30 mouse cellular contexts compared by ENCODE assay signal in genomic region chr9:101986910-101987309, GRCm38 (mm10).
A peak's percentile ranks its signal among the peaks of the same experiment; 100 is the strongest.
DNase-seq lines count a peak whose midpoint lies in the region; ATAC-seq and TF ChIP-seq lines count a peak whose summit lies in the region.
"Had no signal": no experiment of that assay in that cellular context is flagged by ENCODE, and none has a peak within 500 bp of the region (broad histone marks: within the 10 kb centered on the region; RNA-seq: fewer than 3 reads in every experiment).

No protein-coding gene starts in this region.

- no peak overlapping the region for H3K4me3 ChIP-seq in liver, embryonic 14.5 days (ENCODE audit: insufficient read depth in 1 of 2, low read depth in 2 of 2, low read length in 2 of 2)
- H3K4me3 ChIP-seq in liver, postnatal 0 days (ENCODE audit: low read depth, low read length) = no peak overlapping the region
- no peak overlapping the region for H3K4me3 ChIP-seq in left cerebral cortex, adult 2 months
- H3K4me3 ChIP-seq in midbrain, postnatal 0 days (ENCODE audit: low read depth, low read length) = no peak overlapping the region
- H3K4me3 ChIP-seq: embryonic facial prominence, embryonic 12.5 days; embryonic facial prominence, embryonic 15.5 days; erythroblast, embryonic 14.5 days; forebrain, embryonic 10.5 days; forebrain, embryonic 13.5 days; heart, adult 2 months; heart, embryonic 10.5 days; heart, embryonic 13.5 days; hindbrain, embryonic 12.5 days; hindbrain, embryonic 15.5 days had no signal

- H3K36me3 ChIP-seq in liver, embryonic 14.5 days (replicated peaks; ENCODE audit: control insufficient read depth, insufficient read depth, low read depth) = no peaks in the 10 kb centered on the region
- H3K36me3 ChIP-seq in liver, postnatal 0 days (replicated peaks; ENCODE audit: insufficient read depth, low read length) = no peaks in the 10 kb centered on the region
- H3K36me3 ChIP-seq in midbrain, postnatal 0 days (ENCODE audit: insufficient read depth, low read length) = peaks cover 7% of the 10 kb centered on the region; the same call in 1 of the 2 replicates
- H3K36me3 ChIP-seq: embryonic facial prominence, embryonic 12.5 days; embryonic facial prominence, embryonic 15.5 days; forebrain, embryonic 10.5 days; G1E; heart, embryonic 10.5 days; heart, embryonic 13.5 days had no signal

- H3K4me1 ChIP-seq in liver, embryonic 14.5 days (replicated peaks; ENCODE audit: control insufficient read depth in 2 of 2, insufficient read depth in 2 of 2, low read length in 1 of 2) = peaks cover 48% of the 10 kb centered on the region in 2 experiments
- H3K4me1 ChIP-seq in liver, postnatal 0 days (ENCODE audit: insufficient read depth) = peaks cover 19% of the 10 kb centered on the region
- no peaks in the 10 kb centered on the region for H3K4me1 ChIP-seq in midbrain, postnatal 0 days (ENCODE audit: insufficient read depth, low read length)
- H3K4me1 ChIP-seq: embryonic facial prominence, embryonic 12.5 days; embryonic facial prominence, embryonic 15.5 days; forebrain, embryonic 10.5 days; heart, embryonic 13.5 days had no signal

- ATAC-seq in common myeloid progenitor, adult 5-6 weeks (replicated peaks; ENCODE audit: low read depth, poor library complexity, severe bottlenecking) = peak; percentile 63
- peak; percentile 59 for ATAC-seq in erythroid progenitor cell, adult 5-6 weeks (replicated peaks; ENCODE audit: low FRiP score, poor library complexity, severe bottlenecking)
- ATAC-seq in liver, embryonic 14.5 days (ENCODE audit: insufficient read depth) = peak; percentile 62
- peak; percentile 55 for ATAC-seq in liver, postnatal 0 days
- no peak for ATAC-seq in midbrain, postnatal 0 days (ENCODE audit: low FRiP score)
- ATAC-seq: forebrain, embryonic 13.5 days; forebrain, embryonic 16.5 days; Patski had no signal

- no peak overlapping the region; the same call in 1 of the 2 replicates for H3K9ac ChIP-seq in liver, embryonic 14.5 days (replicated peaks)
- no peak overlapping the region for H3K9ac ChIP-seq in liver, postnatal 0 days (replicated peaks)
- no peak overlapping the region for H3K9ac ChIP-seq in midbrain, postnatal 0 days (replicated peaks; ENCODE audit: low read length, poor library complexity, severe bottlenecking)
- H3K9ac ChIP-seq: embryonic facial prominence, embryonic 12.5 days; embryonic facial prominence, embryonic 15.5 days; forebrain, embryonic 13.5 days; heart, embryonic 13.5 days; hindbrain, embryonic 12.5 days; hindbrain, embryonic 15.5 days had no signal

- peak; percentile 69 for TF ChIP-seq EP300 in liver, embryonic 14.5 days (IDR thresholded peaks at IDR 0.05; ENCODE audit: low read depth)
- TF ChIP-seq EP300 in liver, postnatal 0 days (IDR thresholded peaks at IDR 0.05; ENCODE audit: low read depth) = peak; percentile 86

- no peak overlapping the region for H3K4me2 ChIP-seq in liver, embryonic 14.5 days (ENCODE audit: low read depth)
- H3K4me2 ChIP-seq in liver, postnatal 0 days (ENCODE audit: low read depth, low read length) = peak overlapping the region; percentile 4; the same call in 1 of the 2 replicates
- H3K4me2 ChIP-seq in midbrain, postnatal 0 days (ENCODE audit: low read depth, low read length, poor library complexity, severe bottlenecking) = no peak overlapping the region
- H3K4me2 ChIP-seq: embryonic facial prominence, embryonic 12.5 days; embryonic facial prominence, embryonic 15.5 days; forebrain, embryonic 13.5 days; heart, embryonic 13.5 days; hindbrain, embryonic 12.5 days; hindbrain, embryonic 15.5 days had no signal

- WGBS in liver, embryonic 14.5 days (ENCODE audit: insufficient replicate concordance) = 33% methylated on average over 2 of the region's 2 CpGs
- 54% methylated on average over 2 of the region's 2 CpGs for whole genome bisulfite sequencing in liver, postnatal 0 days (ENCODE audit: insufficient replicate concordance)
- WGBS in midbrain, postnatal 0 days = 74% methylated on average over 2 of the region's 2 CpGs

- TF ChIP-seq CTCF in liver, embryonic 14.5 days (IDR thresholded peaks at IDR 0.05; ENCODE audit: low read depth) = no peak
- TF ChIP-seq CTCF in liver, postnatal 0 days (IDR thresholded peaks at IDR 0.05; ENCODE audit: low read depth) = no peak
- TF ChIP-seq CTCF in left cerebral cortex, adult 2 months (IDR thresholded peaks at IDR 0.05) = no peak
- TF ChIP-seq CTCF in midbrain, postnatal 0 days (IDR thresholded peaks at IDR 0.05) = no peak

- H3K27ac ChIP-seq in liver, embryonic 14.5 days = peak overlapping the region; percentile 10
- 0 out of 2 replicates have a peak overlapping the region, but pooled peaks have one; percentile 11 for H3K27ac ChIP-seq in liver, postnatal 0 days (ENCODE audit: low read depth)
- H3K27ac ChIP-seq in left cerebral cortex, adult 2 months = no peak overlapping the region
- H3K27ac ChIP-seq in midbrain, postnatal 0 days (ENCODE audit: low read depth, low read length) = no peak overlapping the region
- H3K27ac ChIP-seq: embryonic facial prominence, embryonic 12.5 days; embryonic facial prominence, embryonic 15.5 days; forebrain, embryonic 10.5 days; forebrain, embryonic 13.5 days; heart, adult 2 months; heart, embryonic 10.5 days; heart, embryonic 13.5 days; hindbrain, embryonic 12.5 days; hindbrain, embryonic 15.5 days had no signal

- H3K27me3 ChIP-seq in liver, embryonic 14.5 days (ENCODE audit: control insufficient read depth, insufficient read depth, low read length) = no peaks in the 10 kb centered on the region
- no peaks in the 10 kb centered on the region for H3K27me3 ChIP-seq in liver, postnatal 0 days (ENCODE audit: insufficient read depth, low read length)
- no peaks in the 10 kb centered on the region for H3K27me3 ChIP-seq in midbrain, postnatal 0 days (ENCODE audit: insufficient read depth, low read length)
- H3K27me3 ChIP-seq: CH12.LX; embryonic facial prominence, embryonic 12.5 days; embryonic facial prominence, embryonic 15.5 days; forebrain, embryonic 13.5 days; hindbrain, embryonic 12.5 days; hindbrain, embryonic 15.5 days; Patski had no signal

- DNase-seq in liver, embryonic 14.5 days (ENCODE audit: low read depth in 3 of 3, low spot score in 3 of 3) = peak in 2 of 3 experiments; percentile 31 to 34
- DNase-seq in liver, postnatal 0 days = no peak
- no peak for DNase-seq in left cerebral cortex, adult 2 months (ENCODE audit: extremely low spot score in 1 of 2, low spot score in 2 of 2)
- DNase-seq in spleen, adult 12 weeks (ENCODE audit: low spot score) = no peak
- no peak for DNase-seq in layer of hippocampus, adult 9-11 months
- DNase-seq in midbrain, postnatal 0 days (ENCODE audit: low spot score) = no peak
- DNase-seq: adrenal gland, postnatal 10 days; adrenal gland, postnatal 36 days; B cell, adult 2 months; cerebellum, adult 18-20 months; cerebellum, adult 9-10 months; cerebellum, postnatal 14 days; gastrocnemius, postnatal 10 days; gastrocnemius, postnatal 36 days; heart, adult 2 months had no signal

- H3K9me3 ChIP-seq in liver, embryonic 14.5 days (ENCODE audit: control insufficient read depth, low read length) = no peaks in the 10 kb centered on the region
- H3K9me3 ChIP-seq in liver, postnatal 0 days (ENCODE audit: low read length) = no peaks in the 10 kb centered on the region
- H3K9me3 ChIP-seq in midbrain, postnatal 0 days (ENCODE audit: low read length) = no peaks in the 10 kb centered on the region
- H3K9me3 ChIP-seq: embryonic facial prominence, embryonic 12.5 days; embryonic facial prominence, embryonic 15.5 days; forebrain, embryonic 10.5 days; forebrain, embryonic 13.5 days; heart, embryonic 10.5 days; heart, embryonic 13.5 days; hindbrain, embryonic 12.5 days; hindbrain, embryonic 15.5 days had no signal

- intact Hi-C loops in left cerebral cortex, adult 2 months (cut with DNase I) = no loop called here

Comparison
In these comparisons a context has a peak if more than half of its experiments do, and no peak if none do; other contexts are left out.
1. DNase-seq: peak in liver, embryonic 14.5 days (2 of 3); none in liver, postnatal 0 days (single experiment), left cerebral cortex, adult 2 months (0 of 2), spleen, adult 12 weeks (single experiment), layer of hippocampus, adult 9-11 months (single experiment) and midbrain, postnatal 0 days (single experiment).
2. H3K27ac ChIP-seq: peak in liver, embryonic 14.5 days (single experiment) and liver, postnatal 0 days (single experiment); none in left cerebral cortex, adult 2 months (single experiment) and midbrain, postnatal 0 days (single experiment).